Mouse (Mus musculus) MN1 (cell line): ENCODE results near the gene Ncaph2.

Source experiments
- DNase-seq: peaks from one replicate; pipeline ENCODE4 v3.0.0-alpha.2; 2016; ENCODE audit warnings: low spot score

The Ncaph2 gene

GRCm38 (mm10) chr15:89343325-89343724 is 12.2 kb upstream of the Ncaph2 start:
- DNase-seq = no peak

GRCm38 (mm10) chr15:89350447-89350846 is 5.1 kb upstream of the Ncaph2 start:
- DNase-seq = no peak

GRCm38 (mm10) chr15:89351302-89351701 is 4.2 kb upstream of the Ncaph2 start:
- DNase-seq = no peak

- DNase-seq = no peak
Measured at GRCm38 (mm10) chr15:89352054-89352453, 3.5 kb upstream of the Ncaph2 start.

- DNase-seq = no peak
Measured at GRCm38 (mm10) chr15:89352795-89353194, 2.7 kb upstream of the Ncaph2 start.

GRCm38 (mm10) chr15:89353837-89354236 is 1.7 kb upstream of the Ncaph2 start:
- no peak for DNase-seq

GRCm38 (mm10) chr15:89354455-89354854 is 1.1 kb upstream of the Ncaph2 start:
- peak; percentile 18 for DNase-seq

GRCm38 (mm10) chr15:89356372-89356771 is 853 bp downstream of the Ncaph2 start:
- peak; percentile 94 for DNase-seq

- no peak for DNase-seq
Measured at GRCm38 (mm10) chr15:89358784-89359183, 3.3 kb downstream of the Ncaph2 start.

- DNase-seq = no peak
Measured at GRCm38 (mm10) chr15:89363051-89363450, 7.5 kb downstream of the Ncaph2 start.

GRCm38 (mm10) chr15:89365141-89365551 is 9.6 kb downstream of the Ncaph2 start:
- DNase-seq = no peak

GRCm38 (mm10) chr15:89372068-89372467 is 16.5 kb downstream of the Ncaph2 start:
- no peak for DNase-seq

- DNase-seq = no peak
Measured at GRCm38 (mm10) chr15:89372536-89372935, 17.0 kb downstream of the Ncaph2 start.

- peak; percentile 93 for DNase-seq
Measured at GRCm38 (mm10) chr15:89373027-89373761, 17.7 kb downstream of the Ncaph2 start.

- peak; percentile 92 for DNase-seq
Measured at GRCm38 (mm10) chr15:89373762-89374248, 18.3 kb downstream of the Ncaph2 start, which contains the start of gene Sco2. Sco2 (minus strand) TSS chr15:89373846.

- DNase-seq = no peak
Measured at GRCm38 (mm10) chr15:89374340-89374739, 18.8 kb downstream of the Ncaph2 start.

- DNase-seq = no peak
Measured at GRCm38 (mm10) chr15:89374801-89375534, 19.4 kb downstream of the Ncaph2 start.

- DNase-seq = no peak
Measured at GRCm38 (mm10) chr15:89376040-89376439, 20.5 kb downstream of the Ncaph2 start.

- DNase-seq = no peak
Measured at GRCm38 (mm10) chr15:89376957-89377356, 21.4 kb downstream of the Ncaph2 start, which contains the start of gene Tymp. Tymp (minus strand) TSS chr15:89377039.

GRCm38 (mm10) chr15:89377362-89377761 is 21.8 kb downstream of the Ncaph2 start:
- no peak for DNase-seq

GRCm38 (mm10) chr15:89377938-89378828 is 22.7 kb downstream of the Ncaph2 start:
- DNase-seq = no peak

- DNase-seq = no peak
Measured at GRCm38 (mm10) chr15:89378831-89379401, 23.4 kb downstream of the Ncaph2 start, which contains the start of gene Odf3b. Odf3b (minus strand) TSS chr15:89379282.
